Comparison of ENCODE assay signal across 12 mouse cellular contexts in genomic region chr8:61132561-61133134, GRCm38 (mm10).
"Had no signal": no experiment of that assay in that cellular context is flagged by ENCODE, and none has a peak within 500 bp of the region (broad histone marks: within the 10 kb centered on the region; RNA-seq: fewer than 3 reads in every experiment).

No protein-coding gene starts in this region.

- H3K4me1 ChIP-seq: intestine, embryonic 15.5 days; limb, embryonic 13.5 days; midbrain, embryonic 12.5 days; neural tube, embryonic 13.5 days; stomach, embryonic 15.5 days had no signal

- H3K9me3 ChIP-seq: intestine, embryonic 15.5 days; midbrain, embryonic 12.5 days; neural tube, embryonic 13.5 days; stomach, embryonic 15.5 days had no signal

- H3K27me3 ChIP-seq: intestine, embryonic 15.5 days; limb, embryonic 13.5 days; midbrain, embryonic 12.5 days; neural tube, embryonic 13.5 days; stomach, embryonic 15.5 days had no signal

- H3K9ac ChIP-seq: intestine, embryonic 15.5 days; limb, embryonic 13.5 days; lung, embryonic 14.5 days; midbrain, embryonic 12.5 days; neural tube, embryonic 13.5 days; stomach, embryonic 15.5 days had no signal

- DNase-seq: left cerebral cortex, postnatal 4 days; lung, embryonic 14.5 days; right cerebral cortex, postnatal 14 days; thymus, adult 2 months; thymus, postnatal 25 days had no signal

- H3K4me2 ChIP-seq: intestine, embryonic 15.5 days; limb, embryonic 13.5 days; liver, embryonic 11.5 days; lung, embryonic 14.5 days; midbrain, embryonic 12.5 days; neural tube, embryonic 13.5 days; stomach, embryonic 15.5 days had no signal

- H3K27ac ChIP-seq: intestine, embryonic 15.5 days; limb, embryonic 13.5 days; midbrain, embryonic 12.5 days; neural tube, embryonic 13.5 days; stomach, embryonic 15.5 days had no signal

- H3K36me3 ChIP-seq: midbrain, embryonic 12.5 days; stomach, embryonic 15.5 days had no signal

- ATAC-seq: intestine, embryonic 15.5 days; midbrain, embryonic 16.5 days had no signal

- H3K4me3 ChIP-seq: intestine, embryonic 15.5 days; limb, embryonic 13.5 days; midbrain, embryonic 12.5 days; neural tube, embryonic 13.5 days; stomach, embryonic 15.5 days had no signal
